Mouse (Mus musculus) neural tube, embryonic 11.5 days (tissue): Measurements from ENCODE around the gene Gm826. TPM values are rescaled to one million over a fixed set of nuclear protein-coding genes. Genes with fewer than 3 reads are reported as not detected.

ENCODE experiments used
- ATAC-seq: fragments of 200-750 bp; cut with Nextera tagmentation; 2 replicates; pipeline ENCODE4 v1.8.0; 2017; ENCODE audit warnings: moderate number of reproducible peaks, mild to moderate bottlenecking, moderate TSS enrichment, moderate library complexity; ENCODE audit not compliant: insufficient read depth, low FRiP score, low TSS enrichment
- DNase-seq: peaks from one replicate; pipeline ENCODE4 v3.0.0-alpha.2; 2015; ENCODE audit warnings: low spot score
- H3K27ac ChIP-seq: fragments of 300-500 bp; sonication (generic); 2 replicates; pipeline ENCODE4 v1.5.1; 2014; ENCODE audit warnings: low read depth, mild to moderate bottlenecking, low read length
- H3K27me3 ChIP-seq: fragments of 300-500 bp; sonication (generic); 2 replicates; pipeline ENCODE4 v1.6.1; 2014; ENCODE audit warnings: mild to moderate bottlenecking, low read length, mixed read lengths; ENCODE audit not compliant: control insufficient read depth, insufficient read depth
- H3K36me3 ChIP-seq: fragments of 300-500 bp; sonication (generic); 2 replicates; pipeline ENCODE4 v1.6.1; 2014; ENCODE audit warnings: mild to moderate bottlenecking, low read length, moderate library complexity, mixed read lengths; ENCODE audit not compliant: control insufficient read depth, insufficient read depth
- H3K4me1 ChIP-seq: fragments of 300-500 bp; sonication (generic); 2 replicates; pipeline ENCODE4 v1.6.1; 2014; ENCODE audit warnings: low read length, mixed read lengths; ENCODE audit not compliant: control insufficient read depth, insufficient read depth
- H3K4me2 ChIP-seq: fragments of 300-500 bp; sonication (generic); 2 replicates; pipeline ENCODE4 v1.6.1; 2014; ENCODE audit warnings: low read depth, mild to moderate bottlenecking, moderate library complexity
- H3K4me3 ChIP-seq: fragments of 300-500 bp; sonication (generic); 2 replicates; pipeline ENCODE4 v1.5.1; 2014; ENCODE audit warnings: low read depth, low read length
- H3K9ac ChIP-seq: fragments of 300-500 bp; sonication (generic); 2 replicates; pipeline ENCODE4 v1.6.1; 2014; ENCODE audit warnings: mild to moderate bottlenecking, low read length
- H3K9me3 ChIP-seq: fragments of 300-500 bp; sonication (generic); 2 replicates; pipeline ENCODE4 v1.6.1; 2016; ENCODE audit warnings: low read length; ENCODE audit not compliant: control insufficient read depth
- WGBS: fragments of 180-500 bp; shearing (Covaris S2); extraction: QIAGEN DNeasy Blood & Tissue Kit; methylation state at CpG from one replicate; pipeline ENCODE4 v1.1.7; 2014; 5-methylcytosine and 5-hydroxymethylcytosine counted together
- polyA plus RNA-seq: library from polyadenylated mRNA; unstranded; fragments of >200 nt; fragmentation: Nextera tagmentation; extraction: Ambion mirVana; gene quantifications from 2 replicates; pipeline ENCODE4 v1.2.1, GENCODE M21; 2014

Gm826 gene
- polyA plus RNA-seq, 1 experiment from 2014 or later = not detected

DNA sequence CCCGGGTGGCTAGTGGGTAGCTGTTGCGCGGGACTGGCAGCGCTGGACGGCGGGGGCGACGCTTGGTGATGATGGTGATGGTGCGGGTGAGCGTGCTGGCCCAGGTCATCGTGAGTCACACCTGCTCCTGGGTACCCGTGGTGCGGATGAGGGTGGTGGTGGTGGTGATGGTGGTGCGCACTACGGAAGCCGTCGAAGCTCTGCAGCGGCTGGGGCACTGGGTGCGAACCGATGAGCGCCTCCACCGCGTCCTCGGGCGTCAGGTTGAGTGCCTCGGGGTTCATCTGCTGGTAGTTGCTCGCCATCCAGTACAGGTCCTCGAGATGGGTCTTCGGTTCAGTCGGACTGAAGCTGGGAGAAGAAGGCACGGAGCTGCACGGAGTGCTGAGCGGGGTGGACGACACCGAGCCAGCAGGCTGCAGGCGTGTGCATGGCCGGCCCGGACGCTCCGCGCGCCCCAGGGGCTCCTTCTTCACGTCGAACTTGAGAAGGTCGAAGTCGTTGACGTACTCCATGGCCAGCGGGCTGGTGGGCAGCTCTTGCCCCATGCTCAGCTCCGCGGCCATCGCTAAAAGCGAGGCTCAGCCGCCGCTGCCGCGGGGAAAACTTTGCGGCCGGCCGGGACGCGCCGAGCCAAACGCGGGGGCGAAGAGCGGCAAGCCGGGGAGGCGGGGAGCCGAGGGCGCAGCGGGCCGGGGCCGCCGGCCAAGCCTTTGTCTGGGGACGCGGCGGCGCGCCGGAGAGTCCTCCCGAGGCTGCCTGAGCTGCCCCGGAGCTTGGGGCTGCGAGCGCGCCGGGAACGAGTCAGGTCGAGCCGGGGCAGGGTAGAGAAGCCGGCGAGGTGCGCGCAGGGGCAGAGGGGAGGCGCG, 32.4 kb upstream of the Gm826 start:
- Histone ChIP-seq H3K4me2 (peak overlapping the region; percentile 96), H3K4me3 (peak overlapping the region; percentile 52), H3K27ac (peak overlapping the region; percentile 50; the same call in 1 of the 2 replicates), H3K36me3 (no peaks in the 10 kb centered on the region), H3K27me3 (peaks cover 78% of the 10 kb centered on the region), H3K9me3 (no peaks in the 10 kb centered on the region), H3K4me1 (peaks cover 5% of the 10 kb centered on the region; the same call in 1 of the 2 replicates), H3K9ac (peak overlapping the region; percentile 75)
- WGBS = under 1% methylated on average over 81 of the region's 95 CpGs
- ATAC-seq (peak; percentile 32), DNase-seq (peak; percentile 65)

- no peak for ATAC-seq
- H3K4me3 ChIP-seq = peak overlapping the region; percentile 52
- H3K36me3 ChIP-seq = no peaks in the 10 kb centered on the region
- peak overlapping the region; percentile 96 for H3K4me2 ChIP-seq
- WGBS = under 1% methylated on average over 50 of the region's 50 CpGs
- DNase-seq = peak; percentile 48
- H3K4me1 ChIP-seq = peaks cover 5% of the 10 kb centered on the region; the same call in 1 of the 2 replicates
- H3K9ac ChIP-seq = peak overlapping the region; percentile 20; the same call in 1 of the 2 replicates
- no peaks in the 10 kb centered on the region for H3K9me3 ChIP-seq
- H3K27ac ChIP-seq = no peak overlapping the region
- H3K27me3 ChIP-seq = peaks cover 77% of the 10 kb centered on the region
Measured at GRCm38 (mm10) chr2:160365107-160365911, 31.3 kb upstream of the Gm826 start.

DNA sequence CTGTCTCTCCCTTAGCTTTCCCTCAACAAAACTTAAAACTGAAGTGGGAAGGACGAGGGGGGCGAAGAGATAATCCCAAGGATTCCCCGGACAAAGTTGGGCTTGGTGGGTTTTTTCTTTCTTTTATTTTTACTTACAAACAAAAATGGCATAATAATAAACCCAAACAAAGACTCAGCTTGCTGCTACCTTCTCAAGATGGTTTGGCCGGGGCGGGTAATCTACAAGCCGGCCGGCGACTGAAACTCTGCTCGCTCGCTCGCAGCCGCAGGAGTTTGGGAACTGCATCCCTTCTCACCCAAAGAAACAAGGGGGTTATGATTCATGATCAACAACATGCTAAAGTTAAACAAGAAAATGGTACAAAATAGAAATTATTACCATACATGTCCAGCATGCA, 30.7 kb upstream of the Gm826 start:
- Histone ChIP-seq H3K4me2 (peak overlapping the region; percentile 96), H3K4me1 (peaks cover 5% of the 10 kb centered on the region; the same call in 1 of the 2 replicates), H3K9me3 (no peaks in the 10 kb centered on the region), H3K4me3 (peak overlapping the region; percentile 52), H3K27me3 (peaks cover 77% of the 10 kb centered on the region), H3K9ac (no peak overlapping the region), H3K27ac (no peak overlapping the region), H3K36me3 (no peaks in the 10 kb centered on the region)
- ATAC-seq = no peak
- DNase-seq = peak; percentile 23
- under 1% methylated on average over 12 of the region's 12 CpGs for WGBS

DNA sequence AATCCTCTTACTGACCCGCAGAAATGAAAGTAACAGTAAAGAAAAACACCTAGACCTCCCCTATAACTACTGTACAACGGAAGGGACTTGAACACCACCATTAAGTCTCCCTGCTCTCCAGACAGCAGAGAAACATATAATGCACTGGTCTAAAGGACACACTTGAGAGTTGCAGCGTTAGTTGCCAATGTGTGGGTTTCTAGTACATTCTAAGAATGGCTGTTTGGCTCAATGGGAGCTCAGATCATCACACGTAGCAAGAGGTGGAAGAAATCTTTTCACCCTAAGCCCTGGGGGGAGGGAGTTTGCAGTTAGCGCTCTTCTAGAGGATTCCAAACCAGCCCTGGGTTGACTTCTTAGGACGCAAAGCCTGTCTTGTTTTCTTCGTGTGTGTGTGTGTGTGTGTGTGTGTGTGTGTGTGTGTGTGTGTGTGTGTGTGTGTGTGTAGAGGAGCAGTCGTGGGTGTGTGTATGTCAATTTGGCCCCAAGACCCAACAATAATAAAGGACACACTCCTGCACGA, 30.2 kb upstream of the Gm826 start:
- Histone ChIP-seq H3K4me3 (peak overlapping the region; percentile 52), H3K9ac (no peak overlapping the region)
- DNase-seq = peak; percentile 13

GRCm38 (mm10) chr2:160363201-160363600, 29.2 kb upstream of the Gm826 start:
- peak; percentile 39 for DNase-seq
- no peak overlapping the region for H3K9ac ChIP-seq
- 11% methylated on average over 4 of the region's 4 CpGs for WGBS
- H3K4me2 ChIP-seq = no peak overlapping the region
- H3K4me3 ChIP-seq = no peak overlapping the region
- no peaks in the 10 kb centered on the region for H3K36me3 ChIP-seq
- ATAC-seq = no peak
- H3K27ac ChIP-seq = no peak overlapping the region
- peaks cover 3% of the 10 kb centered on the region; the same call in 1 of the 2 replicates for H3K4me1 ChIP-seq
- no peaks in the 10 kb centered on the region for H3K9me3 ChIP-seq
- peaks cover 76% of the 10 kb centered on the region for H3K27me3 ChIP-seq

More for the DNA sequence above, 30.2 kb upstream of the Gm826 start:
- Histone ChIP-seq H3K9me3 (no peaks in the 10 kb centered on the region), H3K4me1 (peaks cover 5% of the 10 kb centered on the region; the same call in 1 of the 2 replicates), H3K4me2 (peak overlapping the region; percentile 96; the same call in 1 of the 2 replicates), H3K27me3 (peaks cover 77% of the 10 kb centered on the region), H3K27ac (no peak overlapping the region), H3K36me3 (no peaks in the 10 kb centered on the region)
- no peak for ATAC-seq
- WGBS = 1% methylated on average over 9 of the region's 9 CpGs

GRCm38 (mm10) chr2:160361442-160362121, 27.6 kb upstream of the Gm826 start:
- H3K27me3 ChIP-seq = peaks cover 75% of the 10 kb centered on the region
- WGBS = 7% methylated on average over 16 of the region's 16 CpGs
- no peak overlapping the region for H3K4me2 ChIP-seq
- no peaks in the 10 kb centered on the region for H3K9me3 ChIP-seq
- DNase-seq (peak; percentile 22), ATAC-seq (no peak)
- no peak overlapping the region for H3K27ac ChIP-seq
- H3K4me3 ChIP-seq = no peak overlapping the region
- H3K36me3 ChIP-seq = no peaks in the 10 kb centered on the region
- H3K9ac ChIP-seq = no peak overlapping the region
- H3K4me1 ChIP-seq = peaks cover 3% of the 10 kb centered on the region

DNA sequence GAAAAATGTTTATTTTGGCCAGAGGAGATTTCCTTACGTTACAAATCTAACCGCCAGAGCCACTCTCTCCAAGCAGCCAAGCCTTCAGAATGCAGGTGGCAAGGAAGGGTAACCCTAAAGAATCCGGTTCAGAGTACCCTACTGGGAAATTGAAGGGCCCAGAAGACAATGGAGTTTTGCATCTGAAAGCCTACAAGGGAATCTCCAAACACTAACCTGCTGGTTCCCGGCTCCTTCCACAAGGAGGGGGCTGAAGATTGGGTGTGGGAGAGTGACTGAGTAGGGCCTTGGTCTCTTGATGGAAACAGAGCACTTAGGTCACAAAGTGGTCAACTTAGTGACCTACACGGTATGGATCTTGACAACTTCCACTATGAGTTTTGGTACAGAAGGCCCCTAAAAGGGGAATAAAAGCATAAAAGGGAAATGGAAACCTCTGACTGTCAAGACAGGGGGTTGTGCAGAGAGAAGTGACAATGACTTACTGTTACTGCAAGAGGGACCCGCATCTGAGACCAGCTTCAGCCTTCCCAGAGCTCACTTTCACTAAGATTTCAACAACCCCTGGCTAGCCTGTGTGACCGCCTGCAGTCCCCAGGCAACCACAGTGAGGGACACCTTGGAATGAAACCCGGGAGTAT, 26.4 kb upstream of the Gm826 start:
- no peaks in the 10 kb centered on the region for H3K36me3 ChIP-seq
- no peak for DNase-seq
- no peak for ATAC-seq
- H3K4me1 ChIP-seq = no peaks in the 10 kb centered on the region; the same call in 1 of the 2 replicates
- peaks cover 63% of the 10 kb centered on the region for H3K27me3 ChIP-seq
- H3K4me2 ChIP-seq = no peak overlapping the region
- no peaks in the 10 kb centered on the region for H3K9me3 ChIP-seq
- WGBS = 2% methylated on average over 8 of the region's 8 CpGs
- H3K27ac ChIP-seq = no peak overlapping the region
- H3K4me3 ChIP-seq = no peak overlapping the region
- H3K9ac ChIP-seq = no peak overlapping the region

DNA sequence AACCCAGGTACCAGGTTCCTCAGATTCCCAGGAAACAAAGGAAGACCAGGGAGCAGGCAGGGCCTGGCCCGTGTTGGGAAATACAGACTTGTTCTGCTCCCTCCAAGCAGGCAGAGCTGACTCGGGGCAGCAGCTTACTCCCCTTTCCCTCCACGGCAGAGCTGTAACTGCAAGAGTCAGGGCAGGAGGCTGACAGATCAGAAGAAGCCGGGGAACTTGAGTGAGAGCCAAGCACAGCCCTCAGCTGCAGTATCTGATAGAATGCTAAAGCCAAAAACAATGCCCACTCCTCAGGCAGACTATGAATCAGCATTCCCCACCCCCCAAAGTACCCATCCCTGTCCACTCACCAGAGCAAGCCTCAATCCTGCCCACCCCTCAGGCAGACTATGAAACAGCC, 24.9 kb upstream of the Gm826 start:
- no peaks in the 10 kb centered on the region; the same call in 1 of the 2 replicates for H3K4me1 ChIP-seq
- WGBS = 5% methylated on average over 4 of the region's 4 CpGs
- DNase-seq (peak; percentile 12), ATAC-seq (no peak)
- no peak overlapping the region for H3K4me2 ChIP-seq
- H3K27me3 ChIP-seq = peaks cover 52% of the 10 kb centered on the region
- no peaks in the 10 kb centered on the region for H3K36me3 ChIP-seq
- no peaks in the 10 kb centered on the region for H3K9me3 ChIP-seq
- no peak overlapping the region for H3K9ac ChIP-seq
- H3K4me3 ChIP-seq = no peak overlapping the region
- H3K27ac ChIP-seq = no peak overlapping the region
